Mouse (Mus musculus) lung, adult 2 months (tissue): ENCODE measurements around the gene C1rl. TPM values are rescaled to one million over a fixed set of nuclear protein-coding genes. Genes with fewer than 3 reads are reported as not detected.

Source experiments
- DNase-seq: peaks from one replicate; pipeline ENCODE4 v3.0.0; 2022
- H3K4me1 ChIP-seq: fragments of 200-500 bp; 2 replicates; pipeline ENCODE4 v1.6.1; 2011; ENCODE audit warnings: low read length; ENCODE audit not compliant: control insufficient read depth, insufficient read depth
- H3K4me3 ChIP-seq: fragments of 200-500 bp; replicated peaks from 2 replicates; pipeline ENCODE3; 2011; ENCODE audit warnings: low read depth, mild to moderate bottlenecking, control low read depth, low read length; ENCODE audit errors: extremely low read depth
- CTCF ChIP-seq: fragments of 200-500 bp; IDR thresholded peaks from 2 replicates; pipeline ENCODE4 v1.5.1; 2011; ENCODE audit warnings: mild to moderate bottlenecking, low read length, control low read depth; ENCODE audit not compliant: insufficient read depth
- POLR2A ChIP-seq: fragments of 200-500 bp; IDR thresholded peaks from 2 replicates; pipeline ENCODE4 v1.6.1; 2011; ENCODE audit warnings: low read depth, mild to moderate bottlenecking, control low read depth, low read length, borderline replicate concordance; ENCODE audit errors: extremely low read depth
- WGBS: fragments of 180-500 bp; shearing (Covaris S2); methylation state at CpG from one replicate; pipeline ENCODE4 v1.1.7; 2018; 5-methylcytosine and 5-hydroxymethylcytosine counted together
- polyA plus RNA-seq: library from polyadenylated mRNA; depleted of rRNA; stranded (reverse); fragments of >200 nt; gene quantifications from 2 replicates; pipeline ENCODE4 v1.2.3, GENCODE M21; 2012; rRNA removed

The C1rl gene
- 4.6 and 5.9 TPM in 2 replicates for polyA plus RNA-seq

GRCm38 (mm10) chr6:124492842-124493561 lies at the start of gene C1rl:
Gene C1rl (plus strand): TSS chr6:124493113.
- no peaks in the 10 kb centered on the region; the same call in 1 of the 2 replicates for H3K4me1 ChIP-seq
- TF ChIP-seq CTCF = peak; percentile 49
- TF ChIP-seq POLR2A = no peak
- H3K4me3 ChIP-seq = no peak within 1 kb of the TSS
- DNase-seq = peak; percentile 76
- 21% methylated on average over 4 of the region's 4 CpGs for WGBS

- DNase-seq = no peak
- no peak overlapping the region for H3K4me3 ChIP-seq
- no peaks in the 10 kb centered on the region for H3K4me1 ChIP-seq
- WGBS = 75% methylated on average over 2 of the region's 2 CpGs
- no peak for TF ChIP-seq POLR2A
- no peak for TF ChIP-seq CTCF
Observed at GRCm38 (mm10) chr6:124443338-124443737, 49.6 kb upstream of the C1rl start.

GRCm38 (mm10) chr6:124446024-124446423 lies 46.9 kb upstream of the C1rl start:
- DNase-seq = no peak
- no peak overlapping the region for H3K4me3 ChIP-seq
- 94% methylated on average over 2 of the region's 2 CpGs for WGBS
- TF ChIP-seq POLR2A (no peak), CTCF (no peak)
- no peaks in the 10 kb centered on the region for H3K4me1 ChIP-seq

- Histone ChIP-seq H3K4me1 (no peaks in the 10 kb centered on the region), H3K4me3 (no peak overlapping the region)
- TF ChIP-seq CTCF (no peak), POLR2A (no peak)
- DNase-seq = no peak
- 95% methylated on average over 9 of the region's 9 CpGs for whole genome bisulfite sequencing
Observed at GRCm38 (mm10) chr6:124446459-124446858, 46.5 kb upstream of the C1rl start.

GRCm38 (mm10) chr6:124447356-124447755 lies 45.6 kb upstream of the C1rl start:
- WGBS = 73% methylated on average over 2 of the region's 2 CpGs
- H3K4me1 ChIP-seq = no peaks in the 10 kb centered on the region
- no peak for DNase-seq
- TF ChIP-seq POLR2A (no peak), CTCF (no peak)
- H3K4me3 ChIP-seq = no peak overlapping the region

- TF ChIP-seq CTCF = no peak
- WGBS = 70% methylated on average over 10 of the region's 10 CpGs
- no peak overlapping the region for H3K4me3 ChIP-seq
- no peaks in the 10 kb centered on the region for H3K4me1 ChIP-seq
- no peak for DNase-seq
Observed at GRCm38 (mm10) chr6:124448186-124448852, 44.6 kb upstream of the C1rl start.

GRCm38 (mm10) chr6:124448959-124449667 lies 43.8 kb upstream of the C1rl start:
- Histone ChIP-seq H3K4me1 (no peaks in the 10 kb centered on the region), H3K4me3 (no peak overlapping the region)
- TF ChIP-seq CTCF = no peak
- TF ChIP-seq POLR2A = no peak
- WGBS = 89% methylated on average over 16 of the region's 16 CpGs
- no peak for DNase-seq

- H3K4me1 ChIP-seq = no peaks in the 10 kb centered on the region
- TF ChIP-seq CTCF (no peak), POLR2A (no peak)
- H3K4me3 ChIP-seq = no peak overlapping the region
- no peak for DNase-seq
- WGBS = 71% methylated on average over 18 of the region's 18 CpGs
Observed at GRCm38 (mm10) chr6:124449668-124450383, 43.1 kb upstream of the C1rl start.

GRCm38 (mm10) chr6:124451995-124452394 lies 40.9 kb upstream of the C1rl start:
- DNase-seq = no peak
- no peak for TF ChIP-seq CTCF
- TF ChIP-seq POLR2A = no peak
- H3K4me1 ChIP-seq = no peaks in the 10 kb centered on the region
- H3K4me3 ChIP-seq = no peak overlapping the region
- 64% methylated on average over 3 of the region's 3 CpGs for WGBS
